Mouse (Mus musculus): ENCODE data around the gene Wnt3.

Wnt3 gene

GRCm38 (mm10) chr11:103772505-103773386, 1.2 kb upstream of the Wnt3 start:
- DNase-seq (ENCODE audit: low spot score), result no peak

- no peak for DNase-seq (ENCODE audit: low spot score)
Observed at GRCm38 (mm10) chr11:103774228-103774530, 229 bp downstream of the Wnt3 start.

- DNase-seq (ENCODE audit: low spot score), result no peak
Observed at GRCm38 (mm10) chr11:103780152-103780551, 6.2 kb downstream of the Wnt3 start.

GRCm38 (mm10) chr11:103789951-103790350, 16.0 kb downstream of the Wnt3 start:
- DNase-seq (ENCODE audit: low spot score), result no peak

- no peak for DNase-seq (ENCODE audit: low spot score)
Observed at GRCm38 (mm10) chr11:103801128-103801527, 27.2 kb downstream of the Wnt3 start.

- no peak for DNase-seq (ENCODE audit: low spot score)
Observed at GRCm38 (mm10) chr11:103804126-103804525, 30.2 kb downstream of the Wnt3 start.

GRCm38 (mm10) chr11:103804804-103805203, 30.9 kb downstream of the Wnt3 start:
- no peak for DNase-seq (ENCODE audit: low spot score)

- no peak for DNase-seq (ENCODE audit: low spot score)
Observed at GRCm38 (mm10) chr11:103807966-103808365, 34.0 kb downstream of the Wnt3 start.

- no peak for DNase-seq (ENCODE audit: low spot score)
Observed at GRCm38 (mm10) chr11:103808771-103809610, 35.0 kb downstream of the Wnt3 start.

- DNase-seq (ENCODE audit: low spot score), result no peak
Observed at GRCm38 (mm10) chr11:103809611-103810598, 36.0 kb downstream of the Wnt3 start.

- no peak for DNase-seq (ENCODE audit: low spot score)
Observed at GRCm38 (mm10) chr11:103810631-103811030, 36.7 kb downstream of the Wnt3 start.

GRCm38 (mm10) chr11:103811246-103811645, 37.3 kb downstream of the Wnt3 start:
- DNase-seq (ENCODE audit: low spot score), result no peak

- DNase-seq (ENCODE audit: low spot score), result no peak
Observed at GRCm38 (mm10) chr11:103814808-103815207, 40.9 kb downstream of the Wnt3 start.

- DNase-seq (ENCODE audit: low spot score), result no peak
Observed at GRCm38 (mm10) chr11:103815986-103816385, 42.0 kb downstream of the Wnt3 start.

- DNase-seq (ENCODE audit: low spot score), result no peak
Observed at GRCm38 (mm10) chr11:103816719-103817118, 42.8 kb downstream of the Wnt3 start.

- DNase-seq (ENCODE audit: low spot score), result no peak
Observed at GRCm38 (mm10) chr11:103827201-103827600, 53.3 kb downstream of the Wnt3 start.

GRCm38 (mm10) chr11:103828866-103829265, 54.9 kb downstream of the Wnt3 start:
- no peak for DNase-seq (ENCODE audit: low spot score)

GRCm38 (mm10) chr11:103829956-103830355, 56.0 kb downstream of the Wnt3 start:
- DNase-seq (ENCODE audit: low spot score), result no peak

- DNase-seq (ENCODE audit: low spot score), result no peak
Observed at GRCm38 (mm10) chr11:103830476-103830875, 56.5 kb downstream of the Wnt3 start.

- no peak for DNase-seq (ENCODE audit: low spot score)
Observed at GRCm38 (mm10) chr11:103831766-103832165, 57.8 kb downstream of the Wnt3 start.

GRCm38 (mm10) chr11:103832331-103832730, 58.4 kb downstream of the Wnt3 start:
- DNase-seq (ENCODE audit: low spot score), result no peak

- DNase-seq (ENCODE audit: low spot score), result no peak
Observed at GRCm38 (mm10) chr11:103838955-103839354, 65.0 kb downstream of the Wnt3 start.
